Mouse (Mus musculus): ENCODE data around the gene Ncln. TPM values are rescaled to one million over a fixed set of nuclear protein-coding genes. Genes with fewer than 3 reads are reported as not detected.

Ncln gene
- polyA plus RNA-seq (2014; fragmentation: Nextera tagmentation; extraction: Ambion mirVana), result 40.9 and 49.0 TPM in 2 replicates

GRCm38 (mm10) chr10:81496264-81496901, at the start of gene Ncln:
Gene Ncln (minus strand): TSS chr10:81496392.
- peak; percentile 90 for ATAC-seq (replicated peaks; ENCODE audit: insufficient number of reproducible peaks, low FRiP score, low TSS enrichment)
- peaks cover 15% of the 10 kb centered on the region for H3K36me3 ChIP-seq (ENCODE audit: control insufficient read depth, insufficient read depth, low read length)
- WGBS (ENCODE audit: insufficient replicate concordance), result under 1% methylated on average over 45 of the region's 45 CpGs

DNA sequence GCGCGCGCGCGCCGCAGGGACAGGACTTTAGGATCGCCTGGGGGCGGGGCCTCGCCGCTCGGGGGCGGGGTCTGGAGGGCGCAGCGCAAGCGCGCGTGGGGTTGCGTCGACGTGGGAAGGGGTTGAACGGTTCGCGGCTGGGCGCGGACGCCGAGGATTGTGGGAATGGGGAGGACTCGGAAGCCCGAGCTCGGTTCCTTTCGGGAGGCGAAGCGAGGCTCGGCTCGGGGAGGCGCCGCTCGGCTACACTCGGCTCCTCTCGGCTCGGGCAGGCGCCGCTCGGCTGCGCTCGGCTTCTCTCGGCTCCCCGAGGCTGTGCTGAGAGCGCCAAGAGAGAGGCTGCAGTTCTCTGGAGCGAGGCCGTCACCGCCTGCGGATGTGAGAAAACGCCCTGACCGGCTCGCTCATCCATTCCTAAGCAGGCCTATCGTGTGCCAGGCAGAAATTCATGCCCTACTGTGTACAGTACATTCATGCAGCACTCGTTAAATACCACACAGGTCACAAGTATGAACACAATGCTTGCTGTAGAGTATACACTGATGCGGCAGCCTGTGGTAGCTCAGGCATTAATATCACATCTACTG, 49.1 kb upstream of the Ncln start, which contains the start of gene Gna11:
TSS of gene Gna11 (minus strand) at position 30 of the 587 bp plus-strand sequence.
- Histone ChIP-seq H3K36me3 (ENCODE audit: control insufficient read depth, insufficient read depth, low read length) (no peaks in the 10 kb centered on the region), H3K4me1 (ENCODE audit: control insufficient read depth, insufficient read depth, low read length) (peaks cover 36% of the 10 kb centered on the region), H3K9ac (ENCODE audit: low read depth, low read length) (peak within 1 kb of the TSS; percentile 87), H3K4me3 (ENCODE audit: low read depth, low read length) (peak within 1 kb of the TSS; percentile 93), H3K9me3 (replicated peaks; ENCODE audit: control insufficient read depth, low read length) (no peaks in the 10 kb centered on the region), H3K4me2 (peak within 1 kb of the TSS; percentile 97), H3K27me3 (ENCODE audit: control insufficient read depth, insufficient read depth, low read length) (no peaks in the 10 kb centered on the region), H3K27ac (ENCODE audit: low read depth, low read length) (peak within 1 kb of the TSS; percentile 87)
- peak; percentile 91 for ATAC-seq (replicated peaks; ENCODE audit: insufficient number of reproducible peaks, low FRiP score, low TSS enrichment)
- 1% methylated on average over 57 of the region's 59 CpGs for WGBS (ENCODE audit: insufficient replicate concordance)

More at GRCm38 (mm10) chr10:81496264-81496901, at the start of gene Ncln:
- H3K4me2 ChIP-seq, result peak within 1 kb of the TSS; percentile 98
- peak within 1 kb of the TSS; percentile 90 for H3K4me3 ChIP-seq (ENCODE audit: low read depth, low read length)
- H3K27me3 ChIP-seq (ENCODE audit: control insufficient read depth, insufficient read depth, low read length), result no peaks in the 10 kb centered on the region
- peaks cover 16% of the 10 kb centered on the region for H3K4me1 ChIP-seq (ENCODE audit: control insufficient read depth, insufficient read depth, low read length)
- no peaks in the 10 kb centered on the region for H3K9me3 ChIP-seq (replicated peaks; ENCODE audit: control insufficient read depth, low read length)
- H3K9ac ChIP-seq (ENCODE audit: low read depth, low read length), result peak within 1 kb of the TSS; percentile 91
- peak within 1 kb of the TSS; percentile 58 for H3K27ac ChIP-seq (ENCODE audit: low read depth, low read length)

DNA sequence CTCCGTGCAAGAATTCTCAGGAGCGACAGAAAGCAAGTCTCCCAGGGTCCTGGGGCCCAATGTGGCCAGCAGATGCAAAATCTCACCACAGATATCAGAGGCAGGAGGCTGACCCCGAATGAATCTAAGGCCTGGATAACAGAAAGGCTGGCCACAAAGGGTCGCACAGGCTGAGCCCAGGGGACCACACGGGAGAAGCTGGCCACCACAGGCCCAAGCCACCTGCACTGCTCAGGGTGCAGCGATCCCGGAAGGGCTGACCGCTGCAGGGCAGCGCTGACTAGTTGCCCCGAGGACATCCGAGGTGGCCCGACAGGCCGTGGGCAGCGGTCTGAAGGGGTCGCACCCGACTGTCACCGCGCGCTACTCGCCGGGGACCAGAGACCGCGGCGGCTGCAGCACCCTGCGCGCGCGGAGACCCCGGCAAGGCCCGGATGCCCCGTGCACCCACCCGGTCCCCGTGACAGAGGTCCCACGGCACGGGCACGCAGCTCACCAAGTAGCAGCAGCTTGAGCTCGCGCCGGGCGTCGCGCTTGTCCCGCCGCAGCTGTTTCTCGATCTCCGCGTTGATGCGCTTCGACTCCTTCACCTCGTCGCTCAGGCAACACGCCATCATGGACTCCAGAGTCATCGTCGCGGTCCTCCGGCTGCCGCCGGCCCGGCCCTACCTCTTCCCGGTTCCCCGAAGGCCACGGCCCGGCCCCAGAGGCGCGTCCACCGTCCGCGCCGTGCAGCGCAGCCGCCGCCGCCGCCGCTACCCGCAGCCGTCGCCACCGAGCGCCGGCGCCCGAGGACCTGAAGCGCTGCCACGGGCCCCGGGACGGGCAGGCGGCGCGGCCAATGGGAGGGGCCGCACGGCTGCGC, 48.3 kb upstream of the Ncln start:
- peak overlapping the region; percentile 87 for H3K9ac ChIP-seq (ENCODE audit: low read depth, low read length)
- no peaks in the 10 kb centered on the region for H3K9me3 ChIP-seq (replicated peaks; ENCODE audit: control insufficient read depth, low read length)
- H3K4me3 ChIP-seq (ENCODE audit: low read depth, low read length), result peak overlapping the region; percentile 93
- H3K27ac ChIP-seq (ENCODE audit: low read depth, low read length), result peak overlapping the region; percentile 87
- peak; percentile 20; the same call in 1 of the 2 replicates for ATAC-seq (replicated peaks; ENCODE audit: insufficient number of reproducible peaks, low FRiP score, low TSS enrichment)
- peak overlapping the region; percentile 97 for H3K4me2 ChIP-seq
- no peaks in the 10 kb centered on the region for H3K27me3 ChIP-seq (ENCODE audit: control insufficient read depth, insufficient read depth, low read length)
- under 1% methylated on average over 85 of the region's 93 CpGs for WGBS (ENCODE audit: insufficient replicate concordance)
- H3K36me3 ChIP-seq (ENCODE audit: control insufficient read depth, insufficient read depth, low read length), result no peaks in the 10 kb centered on the region
- H3K4me1 ChIP-seq (ENCODE audit: control insufficient read depth, insufficient read depth, low read length), result peaks cover 36% of the 10 kb centered on the region

DNA sequence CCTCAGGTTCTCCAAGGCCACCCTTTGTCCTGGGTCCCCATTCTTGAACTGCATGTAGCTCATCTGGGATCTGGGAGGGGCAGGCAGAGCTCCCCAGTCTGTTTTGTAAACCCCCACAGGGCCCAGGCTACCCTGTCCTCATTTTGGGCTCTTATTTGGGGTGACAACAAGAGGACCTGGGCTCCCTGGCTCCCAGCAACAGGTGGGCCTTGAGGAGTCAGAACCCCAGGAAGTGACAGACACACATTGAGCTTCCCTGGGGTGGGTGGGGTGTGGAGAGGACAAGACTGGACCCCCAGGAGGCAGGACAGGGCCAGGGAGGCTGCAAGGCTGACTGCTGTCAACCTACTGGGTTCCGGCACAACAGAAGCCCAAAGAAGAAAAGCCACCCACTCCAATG, 47.4 kb upstream of the Ncln start:
- no peak overlapping the region for H3K27ac ChIP-seq (ENCODE audit: low read depth, low read length)

GRCm38 (mm10) chr10:81542727-81543460, 46.7 kb upstream of the Ncln start:
- WGBS (ENCODE audit: insufficient replicate concordance), result 69% methylated on average over 7 of the region's 7 CpGs
- Histone ChIP-seq H3K27me3 (ENCODE audit: control insufficient read depth, insufficient read depth, low read length) (no peaks in the 10 kb centered on the region), H3K4me1 (ENCODE audit: control insufficient read depth, insufficient read depth, low read length) (peaks cover 36% of the 10 kb centered on the region), H3K4me2 (peak overlapping the region; percentile 97; the same call in 1 of the 2 replicates), H3K36me3 (ENCODE audit: control insufficient read depth, insufficient read depth, low read length) (no peaks in the 10 kb centered on the region), H3K4me3 (ENCODE audit: low read depth, low read length) (peak overlapping the region; percentile 93), H3K9ac (ENCODE audit: low read depth, low read length) (peak overlapping the region; percentile 87), H3K9me3 (replicated peaks; ENCODE audit: control insufficient read depth, low read length) (no peaks in the 10 kb centered on the region), H3K27ac (ENCODE audit: low read depth, low read length) (no peak overlapping the region)
- no peak for ATAC-seq (replicated peaks; ENCODE audit: insufficient number of reproducible peaks, low FRiP score, low TSS enrichment)

More for the DNA sequence above, 47.4 kb upstream of the Ncln start:
- no peak for ATAC-seq (replicated peaks; ENCODE audit: insufficient number of reproducible peaks, low FRiP score, low TSS enrichment)
- WGBS (ENCODE audit: insufficient replicate concordance), result 91% methylated on average over 1 of the region's 1 CpGs
- Histone ChIP-seq H3K9me3 (replicated peaks; ENCODE audit: control insufficient read depth, low read length) (no peaks in the 10 kb centered on the region), H3K4me2 (peak overlapping the region; percentile 97), H3K9ac (ENCODE audit: low read depth, low read length) (peak overlapping the region; percentile 87), H3K4me1 (ENCODE audit: control insufficient read depth, insufficient read depth, low read length) (peaks cover 36% of the 10 kb centered on the region), H3K27me3 (ENCODE audit: control insufficient read depth, insufficient read depth, low read length) (no peaks in the 10 kb centered on the region), H3K4me3 (ENCODE audit: low read depth, low read length) (peak overlapping the region; percentile 93), H3K36me3 (ENCODE audit: control insufficient read depth, insufficient read depth, low read length) (no peaks in the 10 kb centered on the region)

DNA sequence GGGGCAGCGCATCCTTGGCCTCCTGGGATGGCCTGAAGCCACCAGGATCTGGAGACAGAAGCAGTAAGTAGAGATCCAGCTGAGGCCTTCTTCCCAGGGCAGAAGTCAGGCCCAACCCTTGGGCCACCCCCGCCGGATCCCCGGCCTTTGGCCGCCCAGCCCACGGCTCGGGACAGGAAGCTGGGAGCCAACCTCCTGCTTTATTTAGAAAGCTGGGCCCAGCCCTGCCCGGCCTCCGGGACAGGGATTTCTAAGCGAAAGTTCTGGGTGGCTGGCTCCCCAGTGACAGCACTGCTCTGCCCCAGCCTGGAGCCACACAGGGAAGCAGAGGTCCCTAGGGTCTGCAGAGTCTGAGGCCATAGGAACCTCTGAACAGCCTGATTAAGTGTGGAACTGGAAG, 45.6 kb upstream of the Ncln start:
- Histone ChIP-seq H3K27ac (ENCODE audit: low read depth, low read length) (peak overlapping the region; percentile 15; the same call in 1 of the 2 replicates), H3K36me3 (ENCODE audit: control insufficient read depth, insufficient read depth, low read length) (no peaks in the 10 kb centered on the region), H3K9me3 (replicated peaks; ENCODE audit: control insufficient read depth, low read length) (no peaks in the 10 kb centered on the region), H3K9ac (ENCODE audit: low read depth, low read length) (peak overlapping the region; percentile 47), H3K4me2 (peak overlapping the region; percentile 22), H3K27me3 (ENCODE audit: control insufficient read depth, insufficient read depth, low read length) (no peaks in the 10 kb centered on the region), H3K4me3 (ENCODE audit: low read depth, low read length) (no peak overlapping the region), H3K4me1 (ENCODE audit: control insufficient read depth, insufficient read depth, low read length) (peaks cover 36% of the 10 kb centered on the region)
- WGBS (ENCODE audit: insufficient replicate concordance), result 56% methylated on average over 10 of the region's 10 CpGs
- no peak for ATAC-seq (replicated peaks; ENCODE audit: insufficient number of reproducible peaks, low FRiP score, low TSS enrichment)

- Histone ChIP-seq H3K4me3 (ENCODE audit: low read depth, low read length) (no peak overlapping the region), H3K27me3 (ENCODE audit: control insufficient read depth, insufficient read depth, low read length) (no peaks in the 10 kb centered on the region), H3K4me2 (peak overlapping the region; percentile 22), H3K9ac (ENCODE audit: low read depth, low read length) (peak overlapping the region; percentile 47), H3K36me3 (ENCODE audit: control insufficient read depth, insufficient read depth, low read length) (no peaks in the 10 kb centered on the region), H3K4me1 (ENCODE audit: control insufficient read depth, insufficient read depth, low read length) (peaks cover 36% of the 10 kb centered on the region), H3K27ac (ENCODE audit: low read depth, low read length) (no peak overlapping the region), H3K9me3 (replicated peaks; ENCODE audit: control insufficient read depth, low read length) (no peaks in the 10 kb centered on the region)
- 76% methylated on average over 5 of the region's 5 CpGs for WGBS (ENCODE audit: insufficient replicate concordance)
- ATAC-seq (replicated peaks; ENCODE audit: insufficient number of reproducible peaks, low FRiP score, low TSS enrichment), result no peak
These were observed 45.2 kb upstream of the Ncln start for GRCm38 (mm10) chr10:81541363-81541762.
